Mouse (Mus musculus) CD4-positive, CD25-positive, alpha-beta regulatory T cell, adult 2 months (primary cell): ENCODE data around the gene Col19a1.

Source experiments
- DNase-seq: peaks from one replicate; pipeline ENCODE4 v3.0.0-alpha.2; 2012; ENCODE audit warnings: low read depth, low spot score

Gene Col19a1

GRCm38 (mm10) chr1:24316490-24316889, 270.8 kb downstream of the Col19a1 start:
- DNase-seq, result no peak

GRCm38 (mm10) chr1:24310847-24311246, 276.4 kb downstream of the Col19a1 start:
- DNase-seq, result no peak

GRCm38 (mm10) chr1:24310193-24310592, 277.1 kb downstream of the Col19a1 start:
- DNase-seq, result no peak

GRCm38 (mm10) chr1:24303077-24303476, 284.2 kb downstream of the Col19a1 start:
- no peak for DNase-seq

- no peak for DNase-seq
These were observed 284.6 kb downstream of the Col19a1 start for GRCm38 (mm10) chr1:24302674-24303073.

GRCm38 (mm10) chr1:24300700-24301099, 286.6 kb downstream of the Col19a1 start:
- no peak for DNase-seq

- DNase-seq, result no peak
These were observed 292.0 kb downstream of the Col19a1 start for GRCm38 (mm10) chr1:24294979-24295942.

GRCm38 (mm10) chr1:24292515-24292914, 294.8 kb downstream of the Col19a1 start:
- no peak for DNase-seq

GRCm38 (mm10) chr1:24286360-24286759, 300.9 kb downstream of the Col19a1 start:
- no peak for DNase-seq

GRCm38 (mm10) chr1:24267022-24267421, 320.2 kb downstream of the Col19a1 start:
- no peak for DNase-seq

GRCm38 (mm10) chr1:24261181-24261580, 326.1 kb downstream of the Col19a1 start:
- DNase-seq, result no peak

GRCm38 (mm10) chr1:24259419-24259818, 327.9 kb downstream of the Col19a1 start:
- DNase-seq, result no peak

GRCm38 (mm10) chr1:24257961-24258360, 329.3 kb downstream of the Col19a1 start:
- no peak for DNase-seq

GRCm38 (mm10) chr1:24249105-24249664, 338.1 kb downstream of the Col19a1 start:
- peak; percentile 8 for DNase-seq

GRCm38 (mm10) chr1:24248294-24249104, 338.8 kb downstream of the Col19a1 start:
- DNase-seq, result no peak

- DNase-seq, result no peak
These were observed 341.4 kb downstream of the Col19a1 start for GRCm38 (mm10) chr1:24245700-24246375.

- DNase-seq, result no peak
These were observed 342.3 kb downstream of the Col19a1 start for GRCm38 (mm10) chr1:24244931-24245330.

- DNase-seq, result no peak
These were observed 347.1 kb downstream of the Col19a1 start for GRCm38 (mm10) chr1:24240039-24240691.

GRCm38 (mm10) chr1:24236330-24236729, 350.9 kb downstream of the Col19a1 start:
- DNase-seq, result no peak

GRCm38 (mm10) chr1:24231504-24232270, 355.6 kb downstream of the Col19a1 start:
- no peak for DNase-seq
